Mouse (Mus musculus) bone marrow macrophage, adult 2 months (primary cell): ENCODE measurements around the gene Olfr525.

Experiments
- CTCF ChIP-seq: IDR thresholded peaks from 2 replicates; pipeline ENCODE4 v1.5.1; 2012; ENCODE audit warnings: low read depth, mild to moderate bottlenecking, low read length, moderate library complexity
- POLR2A ChIP-seq: IDR thresholded peaks from 2 replicates; pipeline ENCODE4 v1.6.1; 2012; ENCODE audit warnings: mild to moderate bottlenecking, low read depth, low read length, borderline replicate concordance

DNA sequence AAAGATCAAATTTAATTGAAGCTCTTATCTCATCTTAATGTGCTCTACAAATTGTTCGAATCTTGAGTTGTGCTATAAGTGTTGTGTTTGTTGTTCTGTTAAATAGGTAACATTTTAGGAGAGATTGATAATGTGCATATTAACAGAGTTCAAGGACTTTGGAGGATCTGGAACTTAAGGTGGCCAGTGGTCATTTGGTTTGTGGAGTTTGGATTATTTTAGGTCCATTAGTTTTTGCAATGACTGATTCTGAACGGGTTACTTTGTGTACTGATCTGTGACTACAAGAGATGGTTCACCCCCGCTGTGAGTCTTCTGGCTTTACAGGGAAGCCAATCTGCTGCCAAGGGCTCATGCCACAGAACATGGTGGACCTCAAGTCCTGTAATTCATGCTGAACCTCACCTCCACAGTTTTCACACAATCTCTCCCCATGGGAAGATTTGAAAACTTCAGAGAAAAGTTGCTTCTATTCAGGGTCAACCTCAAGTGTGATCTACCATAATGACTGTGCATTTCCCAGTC lies 735 bp upstream of the Olfr525 start:
- no peak for TF ChIP-seq POLR2A
- no peak for TF ChIP-seq CTCF
